Mouse (Mus musculus): ENCODE data around the gene Kif1b.

- TF ChIP-seq IRF4 (IDR thresholded peaks at IDR 0.05; ENCODE audit: low read depth, low read length) (peak; percentile 73), PAX5 (IDR thresholded peaks at IDR 0.05; ENCODE audit: low read length) (no peak), POLR2AphosphoS2 (IDR thresholded peaks at IDR 0.05; ENCODE audit: low read depth, low read length) (no peak), POLR2A (IDR thresholded peaks at IDR 0.05; ENCODE audit: low read depth, low read length) (no peak), TCF12 (IDR thresholded peaks at IDR 0.05; ENCODE audit: low read depth, low read length) (no peak), EP300 (IDR thresholded peaks at IDR 0.05; ENCODE audit: low read length) (peak; percentile 45)
Observed at GRCm38 (mm10) chr4:149340680-149341079, 33.2 kb upstream of the Kif1b start.
